Mouse (Mus musculus) cerebellum, adult 11 months (tissue): ENCODE measurements around the gene Ddx51.

ENCODE experiments used
- DNase-seq: peaks from one replicate; pipeline ENCODE4 v3.0.0; 2022

Gene Ddx51

DNA sequence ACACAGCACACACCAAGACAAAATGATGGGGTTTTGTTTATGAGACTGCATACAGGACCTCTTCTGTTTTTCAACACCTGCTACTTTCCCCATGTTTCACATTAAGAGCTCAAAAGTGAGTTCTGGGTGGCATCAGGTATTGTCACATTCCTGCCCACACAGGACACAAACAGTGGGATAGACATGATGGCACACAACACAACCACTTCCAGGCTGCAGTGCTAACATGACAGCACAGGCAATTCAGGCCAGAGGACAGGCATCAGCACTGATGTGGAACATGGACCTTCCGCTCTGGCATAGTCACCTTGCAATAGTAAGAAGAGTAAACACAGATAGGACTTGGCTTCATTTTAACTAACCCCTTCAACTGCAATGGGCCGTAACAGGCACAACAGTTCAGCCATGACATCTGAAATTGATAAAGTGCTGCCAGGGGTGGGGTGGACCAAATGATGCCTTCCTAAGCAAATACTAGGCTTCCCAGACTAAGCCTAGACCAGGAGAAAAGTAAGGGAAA is 11.6 kb downstream of the Ddx51 start:
- DNase-seq, result no peak

DNA sequence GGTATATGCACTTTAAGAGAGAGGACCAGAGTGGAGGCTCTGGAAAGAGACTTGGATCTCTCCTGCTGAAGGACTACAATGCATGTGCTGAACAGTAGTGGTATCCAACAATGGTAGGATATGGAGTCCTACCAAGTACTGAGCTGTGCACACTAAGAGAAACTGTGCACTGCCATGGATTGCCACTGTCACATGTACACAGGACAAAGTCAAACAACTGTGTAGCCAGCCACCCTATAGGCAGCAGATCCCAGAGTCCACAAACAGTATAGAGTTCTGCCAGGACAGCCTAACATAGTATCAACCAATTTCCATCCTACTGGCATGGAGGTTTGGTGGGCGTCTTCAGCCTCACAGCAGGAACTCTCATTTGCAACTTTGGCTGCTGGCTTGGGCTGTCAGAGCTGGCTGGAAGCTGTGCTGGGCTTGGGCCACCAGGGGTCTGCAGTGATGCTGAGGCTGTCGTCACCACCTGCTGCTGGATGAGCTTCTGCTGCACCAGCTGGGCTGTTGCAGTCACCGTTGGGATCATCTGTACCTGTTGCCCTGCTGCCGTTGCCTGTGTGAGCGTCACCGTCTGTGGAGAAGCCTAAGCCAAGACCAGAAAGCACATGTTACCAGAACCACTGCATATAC is 12.4 kb downstream of the Ddx51 start:
- no peak for DNase-seq

DNA sequence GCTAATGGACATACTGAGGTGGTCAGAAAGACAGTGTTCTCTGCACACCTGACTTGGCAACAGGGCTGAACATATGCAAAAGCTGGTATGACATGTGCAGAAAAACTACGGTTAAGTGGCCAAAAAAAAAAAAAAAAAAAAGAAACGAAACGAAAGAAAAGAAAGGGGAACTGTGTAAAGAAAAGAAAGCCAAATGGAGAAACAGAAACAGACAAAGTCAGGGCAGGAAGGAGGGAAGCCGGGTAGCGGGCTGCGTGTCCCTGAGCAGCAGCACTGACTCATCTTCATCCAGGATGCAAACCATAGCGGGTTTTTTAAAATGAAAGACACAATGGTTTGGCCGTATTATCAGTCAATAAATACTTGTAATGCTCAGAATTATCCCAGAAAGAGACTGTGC is 28.8 kb downstream of the Ddx51 start:
- no peak for DNase-seq

DNA sequence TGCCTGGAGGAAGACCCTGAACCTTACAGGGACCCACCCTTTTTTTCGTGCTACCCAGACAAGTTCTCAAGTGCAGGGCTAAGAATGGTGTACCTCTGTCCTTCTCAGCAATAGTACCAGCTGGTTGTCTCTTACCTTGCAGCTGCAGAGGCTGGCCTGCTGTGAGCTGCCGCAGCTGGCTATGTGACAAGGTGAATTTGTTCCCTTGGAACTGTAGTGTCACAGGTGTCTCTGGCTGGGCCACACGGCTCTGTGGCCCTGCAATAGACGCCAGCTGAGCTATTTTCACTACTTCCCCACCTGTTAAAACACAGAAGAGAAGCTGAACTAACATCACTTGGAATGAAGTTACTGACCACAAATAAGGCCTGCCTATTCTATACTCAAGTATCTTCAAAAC is 45.4 kb downstream of the Ddx51 start:
- DNase-seq, result no peak

DNA sequence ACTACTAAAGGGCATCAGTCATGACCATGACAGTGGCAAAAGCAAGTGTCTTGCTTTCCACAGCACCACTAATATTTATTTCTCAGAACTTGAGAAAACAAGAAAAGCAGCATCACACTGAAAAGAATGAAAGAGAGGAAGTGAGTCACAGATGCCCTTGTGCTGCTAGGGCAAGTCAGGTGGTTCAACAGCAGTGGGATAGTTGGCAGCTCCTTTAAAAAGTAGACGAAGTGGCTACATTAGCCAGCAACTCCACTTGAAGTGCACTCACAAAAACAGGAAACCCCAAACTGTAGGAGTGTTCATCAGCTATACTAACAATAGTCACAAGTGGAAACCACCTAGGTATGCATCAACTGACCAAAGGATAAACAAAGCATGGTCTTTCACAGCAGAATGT is 50.8 kb downstream of the Ddx51 start:
- DNase-seq, result no peak

DNA sequence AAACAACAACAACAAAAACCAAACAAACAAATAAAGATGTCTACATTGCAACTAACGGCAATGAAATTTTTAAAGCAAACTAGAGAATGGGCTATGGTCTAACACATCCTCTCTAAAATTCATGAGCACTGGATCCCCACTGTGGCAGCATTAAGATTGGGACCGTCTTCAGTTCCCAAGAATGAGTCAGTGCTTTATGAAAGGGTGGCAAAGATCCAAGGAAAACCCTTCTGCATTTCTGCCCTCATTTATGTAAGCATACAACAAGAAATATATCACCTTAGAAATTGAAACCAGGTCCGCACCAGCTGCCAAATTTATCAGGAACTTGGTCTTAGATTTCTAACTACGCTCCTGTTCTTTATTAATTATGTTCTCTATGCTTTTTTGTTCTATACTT is 56.0 kb downstream of the Ddx51 start:
- DNase-seq, result no peak
